24 mouse cellular contexts compared by ENCODE assay signal in genomic region chr10:119106105-119106504, GRCm38 (mm10).
DNase-seq lines count a peak whose midpoint lies in the region; ATAC-seq and TF ChIP-seq lines count a peak whose summit lies in the region.
"Had no signal": no experiment of that assay in that cellular context is flagged by ENCODE, and none has a peak within 500 bp of the region (broad histone marks: within the 10 kb centered on the region; RNA-seq: fewer than 3 reads in every experiment).

No protein-coding gene starts in this region.

- no peaks in the 10 kb centered on the region for H3K36me3 ChIP-seq in liver, adult 2 months (ENCODE audit: control insufficient read depth, insufficient read depth, low read length)
- H3K36me3 ChIP-seq in liver, embryonic 12.5 days, result no peaks in the 10 kb centered on the region
- no peaks in the 10 kb centered on the region for H3K36me3 ChIP-seq in stomach, embryonic 16.5 days (ENCODE audit: control insufficient read depth, insufficient read depth, low read length)
- H3K36me3 ChIP-seq in stomach, postnatal 0 days (ENCODE audit: control insufficient read depth, insufficient read depth, low read length), result no peaks in the 10 kb centered on the region
- H3K36me3 ChIP-seq in forebrain, embryonic 16.5 days (ENCODE audit: control insufficient read depth, insufficient read depth), result no peaks in the 10 kb centered on the region
- H3K36me3 ChIP-seq: embryonic facial prominence, embryonic 10.5 days; embryonic facial prominence, embryonic 12.5 days; G1E had no signal

- no peak overlapping the region for H3K9ac ChIP-seq in liver, adult 2 months (ENCODE audit: low read depth, low read length)
- no peak overlapping the region for H3K9ac ChIP-seq in liver, embryonic 12.5 days
- H3K9ac ChIP-seq in stomach, embryonic 16.5 days (ENCODE audit: low read length), result no peak overlapping the region
- no peak overlapping the region for H3K9ac ChIP-seq in stomach, postnatal 0 days (ENCODE audit: low read length)
- no peak overlapping the region for H3K9ac ChIP-seq in forebrain, embryonic 16.5 days (replicated peaks; ENCODE audit: low read depth, low read length)
- H3K9ac ChIP-seq: embryonic facial prominence, embryonic 12.5 days; forebrain, embryonic 13.5 days had no signal

- H3K4me2 ChIP-seq in liver, embryonic 12.5 days, result no peak overlapping the region
- H3K4me2 ChIP-seq in stomach, embryonic 16.5 days (ENCODE audit: low read depth, low read length), result no peak overlapping the region
- H3K4me2 ChIP-seq in stomach, postnatal 0 days (replicated peaks; ENCODE audit: low read depth), result no peak overlapping the region
- H3K4me2 ChIP-seq in forebrain, embryonic 16.5 days (ENCODE audit: low read length), result no peak overlapping the region
- H3K4me2 ChIP-seq: embryonic facial prominence, embryonic 12.5 days; forebrain, embryonic 13.5 days had no signal

- TF ChIP-seq POLR2A in liver, adult 2 months (IDR thresholded peaks at IDR 0.05; ENCODE audit: extremely low read depth, insufficient read depth, low read length), result no peak

- ATAC-seq in liver, embryonic 12.5 days, result no peak
- ATAC-seq in stomach, embryonic 16.5 days (ENCODE audit: insufficient read depth, low FRiP score), result peak; percentile 62; the same call in 1 of the 2 replicates
- no peak for ATAC-seq in stomach, postnatal 0 days (ENCODE audit: low FRiP score, low TSS enrichment)
- no peak for ATAC-seq in forebrain, embryonic 16.5 days
- ATAC-seq: activated CD4-positive, CD25-positive, alpha-beta regulatory T cell, adult 4 months; CD4-positive, CD25-positive, alpha-beta regulatory T cell, adult 4 months; forebrain, embryonic 13.5 days; Patski had no signal

- 55% methylated on average over 3 of the region's 3 CpGs for WGBS in liver, adult 2 months
- 64% methylated on average over 3 of the region's 3 CpGs for WGBS in liver, embryonic 12.5 days (ENCODE audit: insufficient replicate concordance)
- WGBS in stomach, embryonic 16.5 days, result 66% methylated on average over 3 of the region's 3 CpGs
- 60% methylated on average over 3 of the region's 3 CpGs for WGBS in stomach, postnatal 0 days
- WGBS in forebrain, embryonic 16.5 days, result 88% methylated on average over 3 of the region's 3 CpGs

- TF ChIP-seq CTCF in gastrocnemius, adult 2 months (IDR thresholded peaks at IDR 0.05), result no peak
- no peak for TF ChIP-seq CTCF in liver, adult 2 months (IDR thresholded peaks at IDR 0.05; ENCODE audit: low read depth, low read length)
- TF ChIP-seq CTCF in stomach, postnatal 0 days (IDR thresholded peaks at IDR 0.05; ENCODE audit: low read depth), result no peak

- intact Hi-C loops in gastrocnemius, adult 2 months (cut with DNase I), result no loop called here

- no peaks in the 10 kb centered on the region for H3K79me2 ChIP-seq in liver, adult 2 months (ENCODE audit: control insufficient read depth, insufficient read depth, low read length)

- no peak for DNase-seq in gastrocnemius, adult 2 months
- DNase-seq in gastrocnemius, adult 8-10 months (ENCODE audit: low spot score in 2 of 2), result no peak
- peak; percentile 56 for DNase-seq in liver, adult 2 months (ENCODE audit: extremely low read depth, low read depth, low spot score)
- DNase-seq in stomach, postnatal 0 days (ENCODE audit: low spot score), result no peak
- DNase-seq: adrenal gland, adult 8-10 months; adrenal gland, postnatal 14 days; adrenal gland, postnatal 36 days; B cell, adult 2 months; cerebellum, adult 11-12 months; cerebellum, adult 2 months; cerebellum, adult 9-10 months; cerebellum, postnatal 10 days; cerebellum, postnatal 25 days had no signal

- H3K4me3 ChIP-seq in gastrocnemius, adult 2 months, result no peak overlapping the region
- no peak overlapping the region for H3K4me3 ChIP-seq in liver, adult 2 months (ENCODE audit: insufficient read depth, low read depth, low read length)
- no peak overlapping the region for H3K4me3 ChIP-seq in liver, embryonic 12.5 days
- no peak overlapping the region for H3K4me3 ChIP-seq in stomach, embryonic 16.5 days (replicated peaks; ENCODE audit: low read length)
- H3K4me3 ChIP-seq in stomach, postnatal 0 days (ENCODE audit: low read depth, low read length), result no peak overlapping the region
- H3K4me3 ChIP-seq in forebrain, embryonic 16.5 days (replicated peaks; ENCODE audit: low read length), result no peak overlapping the region
- H3K4me3 ChIP-seq: embryonic facial prominence, embryonic 10.5 days; embryonic facial prominence, embryonic 12.5 days; forebrain, embryonic 13.5 days had no signal

- H3K27me3 ChIP-seq in liver, adult 2 months (ENCODE audit: control insufficient read depth, insufficient read depth, low read length), result no peaks in the 10 kb centered on the region
- no peaks in the 10 kb centered on the region for H3K27me3 ChIP-seq in liver, embryonic 12.5 days (replicated peaks)
- no peaks in the 10 kb centered on the region for H3K27me3 ChIP-seq in stomach, embryonic 16.5 days (ENCODE audit: control insufficient read depth, insufficient read depth, low read length)
- no peaks in the 10 kb centered on the region for H3K27me3 ChIP-seq in stomach, postnatal 0 days (ENCODE audit: control insufficient read depth, insufficient read depth, low read length)
- no peaks in the 10 kb centered on the region for H3K27me3 ChIP-seq in forebrain, embryonic 16.5 days (replicated peaks; ENCODE audit: control insufficient read depth, insufficient read depth, low read length)
- H3K27me3 ChIP-seq: CH12.LX; embryonic facial prominence, embryonic 12.5 days; forebrain, embryonic 13.5 days; Patski had no signal

- TF ChIP-seq EP300 in stomach, postnatal 0 days (optimal IDR thresholded peaks at IDR 0.05), result no peak

- H3K27ac ChIP-seq in gastrocnemius, adult 2 months, result peak overlapping the region; percentile 78
- no peak overlapping the region for H3K27ac ChIP-seq in liver, adult 2 months (replicated peaks; ENCODE audit: insufficient read depth, low read depth, low read length)
- H3K27ac ChIP-seq in liver, embryonic 12.5 days, result no peak overlapping the region
- no peak overlapping the region for H3K27ac ChIP-seq in stomach, embryonic 16.5 days (ENCODE audit: low read length)
- no peak overlapping the region for H3K27ac ChIP-seq in stomach, postnatal 0 days (replicated peaks)
- H3K27ac ChIP-seq in forebrain, embryonic 16.5 days (ENCODE audit: low read length), result no peak overlapping the region
- H3K27ac ChIP-seq: embryonic facial prominence, embryonic 10.5 days; embryonic facial prominence, embryonic 12.5 days; forebrain, embryonic 13.5 days had no signal

- no peaks in the 10 kb centered on the region for H3K9me3 ChIP-seq in liver, embryonic 12.5 days (replicated peaks)
- no peaks in the 10 kb centered on the region for H3K9me3 ChIP-seq in stomach, embryonic 16.5 days (replicated peaks; ENCODE audit: control insufficient read depth, low read length)
- H3K9me3 ChIP-seq in stomach, postnatal 0 days (ENCODE audit: control insufficient read depth, low read length), result no peaks in the 10 kb centered on the region
- 0 out of 2 replicates have a peak, but pooled peaks cover 2% of the 10 kb centered on the region for H3K9me3 ChIP-seq in forebrain, embryonic 16.5 days (ENCODE audit: control insufficient read depth, low read length)
- H3K9me3 ChIP-seq: embryonic facial prominence, embryonic 10.5 days; embryonic facial prominence, embryonic 12.5 days had no signal

- H3K4me1 ChIP-seq in liver, adult 2 months (ENCODE audit: control insufficient read depth, insufficient read depth, low read length), result no peaks in the 10 kb centered on the region
- H3K4me1 ChIP-seq in liver, embryonic 12.5 days, result peaks cover 15% of the 10 kb centered on the region
- no peaks in the 10 kb centered on the region for H3K4me1 ChIP-seq in stomach, embryonic 16.5 days (ENCODE audit: control insufficient read depth, insufficient read depth, low read length)
- H3K4me1 ChIP-seq in stomach, postnatal 0 days (replicated peaks; ENCODE audit: control insufficient read depth, insufficient read depth), result no peaks in the 10 kb centered on the region
- no peaks in the 10 kb centered on the region for H3K4me1 ChIP-seq in forebrain, embryonic 16.5 days (replicated peaks; ENCODE audit: control insufficient read depth, insufficient read depth, low read length)
- H3K4me1 ChIP-seq: embryonic facial prominence, embryonic 12.5 days had no signal
